Mouse (Mus musculus) urinary bladder, postnatal 36 days (tissue): ENCODE measurements at regions not wholly inside any gene's neighbourhood (a gene's known extent, or its start where the extent isn't known, plus 50 kb on each side); places are given as distances from the start of the nearest gene placed in this dataset.
"Not testable (repeated sequence)": the region's sequence is repeated elsewhere in the genome, so short reads cannot be mapped to it uniquely, and the experiment has no call there.

ENCODE experiments used
- DNase-seq, 2 experiments: peaks; one replicate each; pipeline ENCODE4 v3.0.0; 2022; ENCODE audit warnings: low spot score in 2 of 2, mixed read lengths in 1 of 2

DNA sequence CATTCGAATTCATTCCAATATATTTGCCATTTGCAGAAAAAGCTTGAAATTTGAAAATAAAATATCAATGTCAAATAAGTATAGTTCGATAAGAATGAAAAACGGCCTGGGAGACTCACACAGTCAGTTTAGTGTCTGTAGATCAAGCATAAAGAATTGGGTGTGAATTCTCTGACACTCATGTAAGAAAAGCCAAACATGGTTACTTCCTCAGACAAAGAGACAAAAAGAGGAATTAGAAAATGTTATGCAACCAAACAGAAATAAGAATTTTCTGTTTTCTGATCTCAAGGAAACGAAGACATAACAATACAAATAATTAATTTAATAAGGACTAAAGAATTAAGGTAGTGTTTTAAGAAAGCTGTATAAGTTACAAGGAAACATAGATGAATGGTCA is 113.7 kb upstream of the Egfr start:
- no peak for DNase-seq

DNA sequence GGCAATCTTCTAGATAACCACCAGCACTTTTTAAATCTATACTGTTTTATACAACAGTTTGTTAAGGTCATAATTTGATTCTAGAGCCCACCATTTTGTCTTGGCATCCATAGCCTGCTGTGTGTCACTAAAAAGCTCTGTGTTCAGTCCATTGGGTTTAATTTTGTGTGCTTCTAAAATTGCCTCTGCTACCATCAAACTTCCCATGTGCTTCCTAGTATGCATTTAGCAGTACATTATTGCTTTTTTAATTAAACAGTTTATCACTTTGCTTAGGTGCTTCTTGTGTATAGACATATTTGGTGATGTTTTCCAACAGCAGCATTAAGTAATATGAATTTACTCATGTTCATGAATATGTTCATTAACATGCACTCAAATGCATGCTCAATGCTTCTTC is 102.4 kb upstream of the Egfr start:
- DNase-seq = no peak

DNA sequence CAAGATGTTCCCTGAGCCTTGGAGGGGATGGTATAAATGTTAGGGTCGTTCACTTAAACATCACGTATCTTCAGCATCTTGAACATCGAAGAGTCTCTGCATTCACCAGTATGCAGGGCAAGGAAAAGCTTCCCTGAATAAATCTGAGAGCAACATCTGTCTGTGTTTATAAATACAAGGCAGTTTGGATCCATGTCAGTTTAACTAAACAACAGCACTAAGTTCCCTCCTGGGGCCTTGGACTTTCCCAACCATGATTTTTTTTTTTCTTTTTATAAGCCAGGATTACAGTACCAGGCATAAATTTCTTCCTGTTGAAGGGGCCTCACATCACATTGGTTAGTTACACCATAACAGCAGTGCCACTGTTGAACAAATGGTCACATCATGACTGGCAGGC is 88.2 kb upstream of the Egfr start:
- DNase-seq = no peak

DNA sequence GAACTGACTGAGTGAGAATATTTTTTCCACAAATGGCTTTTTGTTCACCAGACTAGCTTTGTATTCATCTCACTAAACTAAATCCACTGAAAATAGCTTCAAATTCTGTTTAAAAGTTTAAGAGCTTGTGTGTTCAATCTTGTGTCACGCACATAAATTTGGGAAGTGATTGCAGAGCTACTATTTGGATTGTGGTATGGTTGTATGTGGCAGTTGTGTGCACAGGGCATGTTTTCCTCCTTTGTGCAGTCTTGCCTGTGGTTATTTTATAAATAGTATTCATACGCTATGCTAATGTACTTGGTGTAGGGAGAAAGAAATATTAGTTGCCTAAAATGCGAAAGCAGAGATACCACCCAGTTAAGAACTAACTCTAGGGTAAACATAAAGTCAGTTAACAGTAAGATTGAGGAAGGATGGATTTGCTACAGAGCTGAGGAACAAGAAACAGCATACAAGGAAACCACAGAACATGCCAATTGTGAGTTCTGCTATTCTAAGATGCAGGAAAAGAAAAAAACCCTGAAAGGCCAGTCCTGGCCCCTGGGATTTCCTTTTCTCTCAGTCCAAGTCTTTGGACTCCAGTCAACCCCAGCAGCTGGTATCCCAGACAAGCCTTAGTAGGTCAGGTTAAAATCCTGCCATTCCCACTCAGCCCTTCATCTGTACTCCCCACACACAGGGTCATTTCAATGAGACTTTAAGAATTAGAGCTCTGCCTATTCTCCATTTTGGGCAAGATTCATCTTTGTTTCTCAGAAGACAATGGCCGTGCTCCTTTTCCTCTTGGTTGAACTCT is 82.4 kb upstream of the Egfr start:
- no peak for DNase-seq

DNA sequence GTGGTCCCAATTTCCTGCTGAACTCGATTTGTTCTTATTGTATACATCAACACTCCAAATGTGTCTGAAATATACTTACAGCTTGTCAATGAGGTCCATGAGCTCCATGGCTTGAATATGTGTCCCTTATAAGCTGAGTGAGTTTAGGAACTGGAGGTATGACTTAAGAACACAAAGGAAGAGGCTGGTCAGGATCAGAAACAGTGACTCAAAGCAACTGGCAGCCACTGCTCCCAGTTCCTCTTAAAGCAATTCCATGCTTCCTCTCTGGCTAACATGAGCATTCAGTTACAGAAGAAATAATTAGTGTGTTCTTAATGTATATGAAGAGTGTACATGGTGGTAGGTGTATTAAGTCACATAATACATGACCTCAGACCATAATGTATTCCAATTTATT is 81.7 kb upstream of the Egfr start:
- no peak for DNase-seq

DNA sequence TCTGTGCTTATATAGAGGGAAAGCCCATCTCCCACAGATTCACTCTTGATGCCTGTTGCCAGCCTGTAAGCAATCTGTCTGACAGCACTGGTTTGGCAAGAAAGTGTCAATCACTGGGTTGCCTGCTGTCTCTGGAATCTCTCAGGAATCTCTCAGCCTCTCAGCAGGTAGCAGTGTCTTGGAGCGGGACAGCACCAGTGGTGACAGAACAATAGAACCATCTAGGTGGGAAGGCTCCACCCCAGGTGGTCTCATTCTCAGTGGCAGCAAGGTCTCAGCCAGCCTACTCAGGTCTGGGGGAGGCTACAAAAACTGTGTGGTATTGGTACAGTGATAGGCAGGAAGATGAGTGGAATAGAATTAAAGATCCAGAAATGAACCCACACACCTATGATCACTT is 76.1 kb upstream of the Egfr start:
- not testable (repeated sequence) for DNase-seq

DNA sequence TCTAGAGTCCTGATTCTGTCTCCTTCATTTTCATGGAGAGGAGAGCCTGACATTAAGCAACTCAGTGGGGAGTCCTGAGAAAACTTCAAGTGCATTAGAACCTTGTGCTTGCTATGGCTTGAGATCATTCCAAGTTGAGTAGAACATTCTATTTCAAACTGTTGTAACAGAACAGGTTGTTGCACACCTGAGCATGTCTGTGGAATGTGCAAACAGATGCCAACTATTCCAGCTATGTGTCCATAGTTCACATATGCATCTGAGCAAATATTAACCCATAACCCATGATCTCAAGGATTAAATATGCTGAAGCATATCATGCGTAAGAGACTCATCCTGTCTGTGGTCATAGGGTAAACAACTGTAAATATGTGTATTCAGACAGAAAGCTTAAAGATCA is 68.5 kb upstream of the Egfr start:
- DNase-seq = no peak

DNA sequence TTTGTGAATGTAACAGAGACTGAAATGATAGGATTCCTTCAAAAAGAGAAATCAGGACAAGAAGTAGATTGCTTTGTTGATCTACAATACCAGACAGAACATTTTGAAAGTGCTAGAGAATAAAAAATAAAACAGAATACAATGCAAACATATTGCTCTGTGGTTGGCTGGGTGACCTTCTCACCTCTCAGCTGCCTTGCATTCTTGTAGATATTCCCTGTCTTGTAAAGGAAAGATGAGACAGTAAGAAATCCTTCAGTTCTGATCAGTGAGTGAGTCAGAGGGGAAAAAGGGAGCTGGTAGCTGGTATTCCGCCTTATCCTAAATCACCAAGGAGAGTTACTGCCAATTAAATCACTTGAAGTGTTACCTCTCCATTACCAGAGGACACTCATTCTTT is 56.4 kb upstream of the Egfr start:
- no peak for DNase-seq

DNA sequence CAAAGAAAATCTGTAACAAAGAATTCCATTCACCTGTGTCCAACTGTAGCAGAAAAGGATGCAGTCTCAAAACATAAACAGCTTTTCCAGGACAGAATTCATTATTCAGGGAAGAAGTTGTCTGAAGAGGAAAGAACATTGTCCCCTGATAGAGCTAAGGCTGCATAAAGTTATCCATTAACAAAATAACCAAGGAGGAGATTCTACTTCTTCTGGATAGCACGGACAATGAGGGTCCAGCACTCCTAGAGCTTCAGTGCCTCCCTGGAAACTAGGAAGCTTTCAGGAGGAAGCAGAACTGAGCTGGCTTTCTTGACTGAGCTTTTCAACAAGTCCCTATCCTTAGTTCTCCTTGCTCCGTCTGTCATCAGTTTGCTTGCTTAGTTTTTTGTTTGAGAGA is 55.2 kb upstream of the Egfr start:
- DNase-seq = no peak

DNA sequence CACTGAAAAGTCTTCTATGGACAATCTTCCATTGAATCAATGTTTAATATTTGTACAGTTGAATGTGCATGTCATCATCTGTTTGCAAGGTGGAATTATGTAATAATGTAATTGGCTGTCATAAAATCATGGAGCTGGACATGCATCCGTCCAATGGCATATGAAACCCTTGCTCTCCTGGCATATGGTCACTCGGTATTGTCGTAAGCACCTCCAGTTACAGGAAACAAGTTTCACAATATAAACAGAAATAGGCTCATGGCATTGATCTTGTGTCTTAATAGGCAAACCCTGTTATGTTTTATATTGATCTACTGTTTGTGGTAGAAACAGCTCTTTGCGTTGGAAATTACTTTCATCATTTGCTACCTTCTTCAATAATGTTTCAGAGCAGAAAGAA is 50.2 kb upstream of the Egfr start:
- DNase-seq = no peak
